ENCODE assay signal across 27 mouse cellular contexts in the genomic region with DNA sequence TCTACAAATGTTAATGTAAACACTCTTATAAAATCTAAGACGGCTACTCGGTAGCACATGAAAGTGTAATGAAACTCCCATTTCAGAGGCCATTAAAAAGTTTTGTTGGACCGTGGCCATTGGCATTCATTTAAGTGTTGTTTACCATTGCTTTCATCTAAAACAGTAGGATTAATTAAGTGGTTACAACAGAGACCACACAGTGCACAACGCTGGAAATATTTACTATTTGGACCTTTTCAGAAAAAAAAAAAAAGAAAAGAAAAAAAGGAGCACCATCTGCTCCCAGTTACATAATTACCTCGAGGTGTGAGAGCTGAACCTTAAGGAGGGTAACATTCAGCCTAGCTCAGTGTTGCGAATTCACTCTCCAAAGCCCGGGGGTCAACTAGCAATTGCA. TPM values are rescaled to one million over a fixed set of nuclear protein-coding genes. Genes with fewer than 3 reads are reported as not detected.
A peak's percentile ranks its signal among the peaks of the same experiment; 100 is the strongest.
DNase-seq lines count a peak whose midpoint lies in the region; ATAC-seq lines count a peak whose summit lies in the region.
"Had no signal": no experiment of that assay in that cellular context is flagged by ENCODE, and none has a peak within 500 bp of the region (broad histone marks: within the 10 kb centered on the region; RNA-seq: fewer than 3 reads in every experiment).

No protein-coding gene starts in this region.

- WGBS in embryonic facial prominence, embryonic 11.5 days = 54% methylated on average over 7 of the region's 7 CpGs
- WGBS in embryonic facial prominence, embryonic 10.5 days = 58% methylated on average over 7 of the region's 7 CpGs
- 43% methylated on average over 7 of the region's 7 CpGs for WGBS in limb, embryonic 10.5 days

- peak; percentile 19 for DNase-seq in embryonic facial prominence, embryonic 11.5 days (ENCODE audit: low spot score)
- DNase-seq in embryonic facial prominence, embryonic 10.5 days (ENCODE audit: low spot score) = no peak
- peak; percentile 44 for DNase-seq in brain, adult 2 months (ENCODE audit: low read depth, low spot score)
- no peak for DNase-seq in limb, embryonic 10.5 days (ENCODE audit: low spot score)
- DNase-seq in lung, postnatal 14 days = peak; percentile 20
- DNase-seq in thymus, postnatal 10 days (ENCODE audit: low spot score in 2 of 2) = no peak
- no peak for DNase-seq in left cerebral cortex, postnatal 36 days (ENCODE audit: low spot score in 2 of 2)
- DNase-seq in heart, postnatal 10 days = no peak
- DNase-seq: adrenal gland, postnatal 10 days; cerebellum, postnatal 14 days; embryo, embryonic 11 days; gastrocnemius, postnatal 36 days; heart, adult 11 months; heart, postnatal 14 days had no signal

- intact Hi-C loops in left cerebral cortex, postnatal 36 days (cut with DNase I) = no loop called here
- intact Hi-C loops in heart, postnatal 10 days (cut with DNase I) = no loop called here

- no peak overlapping the region for H3K27ac ChIP-seq in embryonic facial prominence, embryonic 11.5 days (replicated peaks; ENCODE audit: low read depth, low read length)
- H3K27ac ChIP-seq in embryonic facial prominence, embryonic 10.5 days (replicated peaks) = no peak overlapping the region
- H3K27ac ChIP-seq in limb, embryonic 10.5 days = 0 out of 2 replicates have a peak overlapping the region, but pooled peaks have one; percentile 2
- H3K27ac ChIP-seq: embryonic facial prominence, embryonic 13.5 days; forebrain, embryonic 13.5 days; heart, embryonic 10.5 days; hindbrain, embryonic 13.5 days; hindbrain, postnatal 0 days had no signal

- H3K4me2 ChIP-seq in embryonic facial prominence, embryonic 11.5 days (ENCODE audit: low read depth, low read length) = no peak overlapping the region
- H3K4me2 ChIP-seq: embryonic facial prominence, embryonic 13.5 days; forebrain, embryonic 13.5 days; hindbrain, embryonic 13.5 days had no signal

- no peak overlapping the region for H3K4me3 ChIP-seq in embryonic facial prominence, embryonic 11.5 days (ENCODE audit: low read depth, low read length)
- no peak overlapping the region for H3K4me3 ChIP-seq in embryonic facial prominence, embryonic 10.5 days
- H3K4me3 ChIP-seq in limb, embryonic 10.5 days = no peak overlapping the region
- H3K4me3 ChIP-seq: embryonic facial prominence, embryonic 13.5 days; forebrain, embryonic 13.5 days; heart, embryonic 10.5 days; hindbrain, embryonic 13.5 days had no signal

- no peaks in the 10 kb centered on the region for H3K9me3 ChIP-seq in embryonic facial prominence, embryonic 11.5 days (replicated peaks; ENCODE audit: control insufficient read depth, low read length)
- H3K9me3 ChIP-seq in embryonic facial prominence, embryonic 10.5 days = no peaks in the 10 kb centered on the region
- no peaks in the 10 kb centered on the region for H3K9me3 ChIP-seq in limb, embryonic 10.5 days (replicated peaks)
- H3K9me3 ChIP-seq: embryonic facial prominence, embryonic 13.5 days; forebrain, embryonic 13.5 days; heart, embryonic 10.5 days; hindbrain, embryonic 13.5 days had no signal

- H3K4me1 ChIP-seq in embryonic facial prominence, embryonic 11.5 days (ENCODE audit: control insufficient read depth, insufficient read depth, low read length) = no peaks in the 10 kb centered on the region
- peaks cover 13% of the 10 kb centered on the region for H3K4me1 ChIP-seq in embryonic facial prominence, embryonic 10.5 days
- peaks cover 14% of the 10 kb centered on the region for H3K4me1 ChIP-seq in limb, embryonic 10.5 days
- H3K4me1 ChIP-seq: embryonic facial prominence, embryonic 13.5 days; forebrain, embryonic 13.5 days; heart, embryonic 10.5 days; hindbrain, embryonic 13.5 days had no signal

- no peak for ATAC-seq in embryonic facial prominence, embryonic 11.5 days (replicated peaks; ENCODE audit: insufficient number of reproducible peaks, low FRiP score, low TSS enrichment, low read depth)
- ATAC-seq: forebrain, embryonic 13.5 days; hindbrain, postnatal 0 days had no signal

- no peaks in the 10 kb centered on the region for H3K27me3 ChIP-seq in embryonic facial prominence, embryonic 11.5 days (ENCODE audit: control insufficient read depth, insufficient read depth, low read length)
- H3K27me3 ChIP-seq in embryonic facial prominence, embryonic 10.5 days (replicated peaks; ENCODE audit: low read depth, poor library complexity, severe bottlenecking) = no peaks in the 10 kb centered on the region
- H3K27me3 ChIP-seq in limb, embryonic 10.5 days (ENCODE audit: low read depth, poor library complexity, severe bottlenecking) = no peaks in the 10 kb centered on the region
- H3K27me3 ChIP-seq: hindbrain, embryonic 13.5 days had no signal

- no peaks in the 10 kb centered on the region for H3K36me3 ChIP-seq in embryonic facial prominence, embryonic 11.5 days (replicated peaks; ENCODE audit: control insufficient read depth, insufficient read depth, low read depth, low read length)
- no peaks in the 10 kb centered on the region for H3K36me3 ChIP-seq in embryonic facial prominence, embryonic 10.5 days (replicated peaks)
- H3K36me3 ChIP-seq in limb, embryonic 10.5 days = no peaks in the 10 kb centered on the region
- H3K36me3 ChIP-seq: embryonic facial prominence, embryonic 13.5 days; heart, embryonic 10.5 days; hindbrain, embryonic 13.5 days had no signal

- no peak overlapping the region for H3K9ac ChIP-seq in embryonic facial prominence, embryonic 11.5 days (replicated peaks; ENCODE audit: low read length)
- H3K9ac ChIP-seq: embryonic facial prominence, embryonic 13.5 days; forebrain, embryonic 13.5 days; hindbrain, embryonic 13.5 days had no signal

RNA-seq across cellular contexts. Expression of a gene that starts 12.7 kb away (rescaled TPM):
- polyA plus RNA-seq in embryonic facial prominence, embryonic 11.5 days (2014; fragmentation: Nextera tagmentation; extraction: Ambion mirVana) = not detected in 2 replicates
- not detected in 2 replicates for polyA plus RNA-seq in embryonic facial prominence, embryonic 10.5 days (2016; fragmentation: Nextera tagmentation; extraction: Ambion mirVana)
- not detected in 2 replicates for polyA plus RNA-seq in limb, embryonic 10.5 days (2016; fragmentation: Nextera tagmentation; extraction: Ambion mirVana)
- total RNA-seq in left cerebral cortex, postnatal 36 days (2021) = not detected
- total RNA-seq in heart, postnatal 10 days (2021) = not detected
- total RNA-seq: adrenal gland, postnatal 10 days; adrenal gland, postnatal 4 days; common myeloid progenitor, adult 5-6 weeks; gastrocnemius, adult 8-10 months; gastrocnemius, postnatal 36 days; heart, postnatal 14 days; hematopoietic stem cell, adult 5-6 weeks; hindbrain, postnatal 0 days; MEL had no signal
- polyA plus RNA-seq: C2C12; cerebellum, adult 2 months; embryonic facial prominence, embryonic 13.5 days; forebrain, embryonic 13.5 days; heart, embryonic 10.5 days; heart, embryonic 14.5 days; hindbrain, embryonic 13.5 days; hindbrain, postnatal 0 days had no signal

RNA-seq across cellular contexts. Expression of a gene that starts 35.5 kb away (rescaled TPM):
- 129 and 146 TPM in 2 replicates for polyA plus RNA-seq in embryonic facial prominence, embryonic 11.5 days (2014; fragmentation: Nextera tagmentation; extraction: Ambion mirVana)
- polyA plus RNA-seq in embryonic facial prominence, embryonic 10.5 days (2016; fragmentation: Nextera tagmentation; extraction: Ambion mirVana) = 120 and 125 TPM in 2 replicates
- 138 and 145 TPM in 2 replicates for polyA plus RNA-seq in limb, embryonic 10.5 days (2016; fragmentation: Nextera tagmentation; extraction: Ambion mirVana)
- 1 to 10 TPM; 4.8 to 9.4 TPM for total RNA-seq in left cerebral cortex, postnatal 36 days (2021)
- 10 to 100 TPM; 29.7 to 36.6 TPM for total RNA-seq in heart, postnatal 10 days (2021)

Comparison
In these comparisons a context has a peak if more than half of its experiments do, and no peak if none do; other contexts are left out.
1. DNase-seq: peak in embryonic facial prominence, embryonic 11.5 days (single experiment), brain, adult 2 months (single experiment) and lung, postnatal 14 days (single experiment); none in embryonic facial prominence, embryonic 10.5 days (single experiment), limb, embryonic 10.5 days (single experiment), thymus, postnatal 10 days (0 of 2), left cerebral cortex, postnatal 36 days (0 of 2) and heart, postnatal 10 days (0 of 2).